Mouse (Mus musculus) midbrain, postnatal 0 days (tissue): ENCODE results near the gene Cilp. TPM values are rescaled to one million over a fixed set of nuclear protein-coding genes. Genes with fewer than 3 reads are reported as not detected.

ENCODE experiments used
- ATAC-seq: fragments of 200-750 bp; cut with Nextera tagmentation; 2 replicates; pipeline ENCODE4 v1.8.0; 2017; ENCODE audit warnings: moderate number of reproducible peaks, mild to moderate bottlenecking, moderate TSS enrichment, moderate library complexity; ENCODE audit not compliant: low FRiP score
- DNase-seq: peaks from one replicate; pipeline ENCODE4 v3.0.0-alpha.2; 2015; ENCODE audit warnings: low spot score
- H3K27ac ChIP-seq: fragments of 300-500 bp; sonication (generic); 2 replicates; pipeline ENCODE4 v1.5.1; 2014; ENCODE audit warnings: low read depth, mild to moderate bottlenecking, low read length, mixed read lengths
- H3K27me3 ChIP-seq: fragments of 300-500 bp; sonication (generic); 2 replicates; pipeline ENCODE4 v1.6.1; 2014; ENCODE audit warnings: low read length, control low read depth, mixed read lengths; ENCODE audit not compliant: insufficient read depth
- H3K36me3 ChIP-seq: fragments of 300-500 bp; sonication (generic); 2 replicates; pipeline ENCODE4 v1.6.1; 2014; ENCODE audit warnings: low read length, control low read depth, mixed read lengths; ENCODE audit not compliant: insufficient read depth
- H3K4me1 ChIP-seq: fragments of 300-500 bp; sonication (generic); 2 replicates; pipeline ENCODE4 v1.6.1; 2014; ENCODE audit warnings: mild to moderate bottlenecking, control low read depth, antibody characterized with exemption, low read length, mixed read lengths; ENCODE audit not compliant: insufficient read depth
- H3K4me2 ChIP-seq: fragments of 300-500 bp; sonication (generic); 2 replicates; pipeline ENCODE4 v1.6.1; 2014; ENCODE audit warnings: low read depth, mild to moderate bottlenecking, low read length, mixed read lengths; ENCODE audit not compliant: poor library complexity, severe bottlenecking
- H3K4me3 ChIP-seq: fragments of 300-500 bp; sonication (generic); 2 replicates; pipeline ENCODE4 v1.5.1; 2014; ENCODE audit warnings: low read depth, mild to moderate bottlenecking, low read length, moderate library complexity
- H3K9ac ChIP-seq: fragments of 300-500 bp; sonication (generic); replicated peaks from 2 replicates; pipeline ENCODE4 v1.6.1; 2014; ENCODE audit warnings: mild to moderate bottlenecking, low read length, moderate library complexity, mixed read lengths; ENCODE audit not compliant: poor library complexity, severe bottlenecking
- H3K9me3 ChIP-seq: fragments of 300-500 bp; sonication (generic); 2 replicates; pipeline ENCODE4 v1.6.1; 2016; ENCODE audit warnings: low read length, control low read depth
- CTCF ChIP-seq: IDR thresholded peaks from 2 replicates; pipeline ENCODE4 v1.5.1; 2016; ENCODE audit warnings: antibody characterized with exemption, mild to moderate bottlenecking
- WGBS: fragments of 180-500 bp; shearing (Covaris S2); extraction: QIAGEN DNeasy Blood & Tissue Kit; methylation state at CpG from one replicate; pipeline ENCODE4 v1.1.7; 2014; 5-methylcytosine and 5-hydroxymethylcytosine counted together
- polyA plus RNA-seq: library from polyadenylated mRNA; unstranded; fragments of >200 nt; fragmentation: Nextera tagmentation; extraction: Ambion mirVana; gene quantifications from 2 replicates; pipeline ENCODE4 v1.2.1, GENCODE M21; 2015
- total RNA-seq: library from RNA; depleted of rRNA; stranded (reverse); fragments of >200 nt; gene quantifications from 2 replicates; pipeline ENCODE4 v1.2.3, GENCODE M21; 2014

Cilp gene
- total and polyA plus RNA-seq, 2 experiments from 2014 or later = 0.15 to 0.60 TPM

DNA sequence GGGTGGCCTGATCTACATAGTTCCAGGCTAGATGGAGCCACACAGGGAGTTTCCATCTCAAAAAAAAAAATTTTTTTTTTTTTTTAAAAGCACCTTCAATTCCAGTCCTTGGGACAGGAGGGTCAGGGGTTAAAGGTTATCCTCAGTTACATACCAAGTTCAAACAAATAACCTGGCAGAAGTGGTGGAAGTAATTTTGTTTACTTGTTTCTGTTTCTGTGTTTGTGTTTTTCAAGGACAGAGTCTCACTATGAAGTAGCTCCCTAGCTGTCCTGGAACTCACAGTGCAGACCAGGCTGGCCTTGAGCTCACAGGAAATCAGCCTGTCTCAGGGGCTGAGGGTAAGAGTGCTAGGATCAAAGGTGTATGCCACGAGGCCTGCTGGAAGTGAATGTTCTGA, 29.4 kb upstream of the Cilp start:
- Histone ChIP-seq H3K9ac (no peak overlapping the region), H3K36me3 (peaks cover 30% of the 10 kb centered on the region; the same call in 1 of the 2 replicates), H3K27ac (no peak overlapping the region), H3K4me2 (no peak overlapping the region), H3K9me3 (no peaks in the 10 kb centered on the region), H3K4me1 (no peaks in the 10 kb centered on the region), H3K4me3 (no peak overlapping the region), H3K27me3 (no peaks in the 10 kb centered on the region)
- ATAC-seq (no peak), DNase-seq (no peak)
- WGBS = 52% methylated on average over 1 of the region's 1 CpGs
- no peak for TF ChIP-seq CTCF

DNA sequence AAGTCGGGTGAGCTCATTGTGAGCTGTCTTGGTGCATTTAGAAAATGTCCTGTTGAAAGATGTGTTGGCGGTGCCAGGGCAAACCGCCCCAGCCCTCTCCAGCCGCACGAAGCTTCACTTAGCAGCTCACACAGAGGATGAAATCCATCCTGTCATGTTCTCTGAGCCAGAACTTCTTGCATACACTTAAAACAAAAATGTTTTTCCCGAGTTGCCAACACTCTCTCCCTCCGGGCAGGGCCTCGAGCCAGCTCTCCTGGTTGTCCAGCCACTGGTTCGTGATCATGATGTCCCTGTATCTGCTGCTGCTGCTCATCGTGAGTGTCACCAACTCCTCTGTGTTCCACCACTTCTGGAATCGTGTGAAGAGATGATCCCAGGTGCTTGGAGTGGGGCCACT, 27.4 kb upstream of the Cilp start:
- H3K4me3 ChIP-seq = no peak overlapping the region
- H3K27me3 ChIP-seq = no peaks in the 10 kb centered on the region
- DNase-seq = no peak
- no peaks in the 10 kb centered on the region for H3K4me1 ChIP-seq
- H3K27ac ChIP-seq = no peak overlapping the region
- H3K4me2 ChIP-seq = no peak overlapping the region
- H3K9me3 ChIP-seq = no peaks in the 10 kb centered on the region
- WGBS = 81% methylated on average over 11 of the region's 11 CpGs
- no peak for TF ChIP-seq CTCF
- H3K9ac ChIP-seq = no peak overlapping the region
- peaks cover 20% of the 10 kb centered on the region; the same call in 1 of the 2 replicates for H3K36me3 ChIP-seq
- ATAC-seq = no peak

DNA sequence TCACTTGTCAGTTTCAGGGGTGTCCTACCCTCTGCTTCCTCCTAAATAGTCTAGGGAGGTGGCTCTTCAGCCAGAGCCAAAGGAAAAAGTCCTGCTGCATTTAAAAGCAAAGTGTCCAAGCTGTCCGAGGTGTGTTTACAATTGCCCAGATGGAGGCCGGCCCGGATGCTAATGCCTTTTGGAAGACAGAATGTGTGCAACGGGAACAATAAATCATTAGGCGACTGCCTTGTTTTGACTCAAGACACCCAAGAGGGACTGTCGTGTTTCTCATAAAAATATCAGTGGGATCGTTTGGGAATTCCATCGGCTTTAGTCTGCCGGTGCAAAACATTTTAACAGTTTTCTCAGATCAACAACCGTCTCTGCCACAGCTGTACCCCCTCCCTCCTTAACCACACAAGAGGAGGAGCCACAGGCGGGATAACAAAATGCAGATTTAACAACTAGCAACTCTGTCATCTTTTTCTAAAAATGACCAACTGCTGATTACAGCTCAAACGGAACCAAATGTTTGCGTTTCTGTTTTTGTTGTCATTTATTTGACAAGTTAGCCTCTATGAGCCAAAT, 26.7 kb upstream of the Cilp start:
- no peak for DNase-seq
- Histone ChIP-seq H3K36me3 (peaks cover 20% of the 10 kb centered on the region; the same call in 1 of the 2 replicates), H3K9ac (no peak overlapping the region), H3K27ac (no peak overlapping the region), H3K4me3 (no peak overlapping the region), H3K4me1 (no peaks in the 10 kb centered on the region), H3K27me3 (no peaks in the 10 kb centered on the region), H3K9me3 (no peaks in the 10 kb centered on the region), H3K4me2 (no peak overlapping the region)
- WGBS = 79% methylated on average over 13 of the region's 13 CpGs
- no peak for ATAC-seq
- no peak for TF ChIP-seq CTCF

GRCm38 (mm10) chr9:65239176-65239575, 25.8 kb upstream of the Cilp start:
- 98% methylated on average over 4 of the region's 4 CpGs for WGBS
- Histone ChIP-seq H3K4me2 (no peak overlapping the region), H3K4me3 (no peak overlapping the region), H3K27ac (no peak overlapping the region), H3K9me3 (no peaks in the 10 kb centered on the region), H3K27me3 (no peaks in the 10 kb centered on the region), H3K9ac (no peak overlapping the region), H3K4me1 (no peaks in the 10 kb centered on the region), H3K36me3 (peaks cover 17% of the 10 kb centered on the region; the same call in 1 of the 2 replicates)
- ATAC-seq (no peak), DNase-seq (no peak)
- no peak for TF ChIP-seq CTCF

- Histone ChIP-seq H3K27me3 (no peaks in the 10 kb centered on the region), H3K9ac (no peak overlapping the region), H3K36me3 (peaks cover 17% of the 10 kb centered on the region; the same call in 1 of the 2 replicates), H3K4me1 (no peaks in the 10 kb centered on the region), H3K27ac (no peak overlapping the region), H3K4me3 (no peak overlapping the region), H3K4me2 (no peak overlapping the region), H3K9me3 (no peaks in the 10 kb centered on the region)
- WGBS = 88% methylated on average over 5 of the region's 5 CpGs
- ATAC-seq = no peak
- DNase-seq = no peak
- peak; percentile 24 for TF ChIP-seq CTCF
Observed at GRCm38 (mm10) chr9:65239731-65240130, 25.2 kb upstream of the Cilp start.

DNA sequence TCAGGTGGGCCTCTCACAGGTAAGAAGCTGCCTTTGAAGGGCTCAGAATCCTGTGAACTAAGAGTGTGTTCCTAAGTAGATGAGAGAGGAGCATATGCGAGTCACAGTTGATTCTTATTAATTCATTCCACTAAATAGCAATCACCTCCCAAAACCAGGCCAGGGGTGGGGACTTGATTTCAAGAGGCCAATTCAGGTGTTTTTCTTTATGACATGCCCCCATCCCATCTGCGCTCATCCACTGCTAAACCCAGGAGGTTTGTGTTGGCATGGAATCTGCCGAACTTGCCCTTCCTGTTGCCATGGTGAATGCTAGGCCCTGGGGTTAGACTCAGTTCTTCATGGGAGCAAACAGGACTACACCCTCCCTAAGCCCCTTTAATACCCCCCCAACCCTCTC, 24.4 kb upstream of the Cilp start:
- DNase-seq (no peak), ATAC-seq (no peak)
- H3K4me3 ChIP-seq = no peak overlapping the region
- TF ChIP-seq CTCF = no peak
- no peak overlapping the region for H3K9ac ChIP-seq
- H3K36me3 ChIP-seq = peaks cover 17% of the 10 kb centered on the region; the same call in 1 of the 2 replicates
- H3K27ac ChIP-seq = no peak overlapping the region
- no peaks in the 10 kb centered on the region for H3K4me1 ChIP-seq
- no peaks in the 10 kb centered on the region for H3K27me3 ChIP-seq
- H3K9me3 ChIP-seq = no peaks in the 10 kb centered on the region
- H3K4me2 ChIP-seq = no peak overlapping the region
- 75% methylated on average over 3 of the region's 3 CpGs for WGBS
